Mouse (Mus musculus) small intestine, adult 2 months (tissue): ENCODE results near the gene Kcnmb1.

ENCODE experiments used
- CTCF ChIP-seq: fragments of 200-500 bp; IDR thresholded peaks from 2 replicates; pipeline ENCODE4 v1.5.1; 2012; ENCODE audit warnings: low read depth, mild to moderate bottlenecking, control low read depth, inconsistent platforms, low read length, moderate library complexity, mixed read lengths; ENCODE audit not compliant: insufficient replicate concordance, insufficient read length; ENCODE audit errors: extremely low read depth
- POLR2A ChIP-seq: fragments of 200-500 bp; IDR thresholded peaks from 2 replicates; pipeline ENCODE4 v1.6.1; 2012; ENCODE audit warnings: low read depth, mild to moderate bottlenecking, control low read depth, inconsistent platforms, low read length, moderate library complexity

DNA sequence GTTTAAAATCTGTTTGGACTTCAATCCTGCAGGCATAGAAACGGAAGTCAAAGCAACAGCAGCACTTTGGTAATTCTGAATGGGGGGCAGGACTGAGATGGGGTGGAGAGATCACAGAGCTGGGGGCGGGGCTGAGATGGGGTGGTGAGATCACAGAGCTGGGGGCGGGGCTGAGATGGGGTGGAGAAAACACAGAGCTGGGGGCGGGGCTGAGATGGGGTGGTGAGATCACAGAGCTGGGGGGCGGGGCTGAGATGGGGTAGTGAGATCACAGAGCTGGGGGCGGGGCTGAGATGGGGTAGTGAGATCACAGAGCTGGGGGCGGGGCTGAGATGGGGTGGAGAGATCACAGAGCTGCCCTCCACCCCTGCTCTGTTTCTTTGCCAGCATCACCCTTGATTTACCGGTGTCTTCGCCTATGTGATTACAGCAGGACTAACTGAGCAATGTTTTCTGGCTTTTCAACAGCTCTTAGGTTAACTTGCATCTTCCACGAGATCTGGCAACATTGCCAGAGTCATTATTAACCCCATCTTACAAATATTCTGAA lies 30.9 kb upstream of the Kcnmb1 start:
- TF ChIP-seq POLR2A: no peak
- TF ChIP-seq CTCF: no peak
